Mouse (Mus musculus) erythroblast, embryonic 14.5 days (primary cell): ENCODE measurements around the gene Meig1.

Experiments
- GATA1 ChIP-seq: IDR thresholded peaks from 2 replicates; pipeline ENCODE4 v1.6.1; 2012; ENCODE audit warnings: low read length, inconsistent platforms, mixed read lengths
- TAL1 ChIP-seq: IDR thresholded peaks from 3 replicates; pipeline ENCODE4 v1.6.1; 2012; ENCODE audit warnings: low read length, inconsistent platforms, mixed read lengths

DNA sequence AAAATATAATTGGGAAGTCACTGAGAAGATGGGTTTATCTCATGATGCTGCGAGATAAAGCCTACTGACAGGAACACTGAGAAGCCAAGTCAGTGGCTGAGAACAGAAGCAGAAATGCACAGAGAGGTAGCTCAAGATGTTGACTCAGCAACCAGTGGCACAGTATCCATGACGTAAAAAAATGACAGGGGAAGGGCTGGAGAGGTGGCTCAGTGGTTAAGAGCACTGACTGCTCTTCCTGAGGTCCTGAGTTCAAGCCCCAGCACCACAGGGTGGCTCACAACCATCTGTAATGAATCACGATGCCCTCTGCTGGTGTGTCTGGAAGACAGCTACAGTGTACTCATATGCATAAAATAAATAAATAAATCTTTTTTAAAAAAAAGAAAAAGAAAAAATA lies 61.4 kb downstream of the Meig1 start:
- TF ChIP-seq GATA1 (no peak), TAL1 (no peak)
